Mouse (Mus musculus) CH12.LX (cell line): ENCODE measurements at regions not wholly inside any gene's neighbourhood (a gene's known extent, or its start where the extent isn't known, plus 50 kb on each side); places are given as distances from the start of the nearest gene placed in this dataset.

Experiments used
- CHD2 ChIP-seq: IDR thresholded peaks from 2 replicates; pipeline ENCODE4 v1.6.1; 2011; ENCODE audit warnings: low read length, improper control_type of control experiment
- CTCF ChIP-seq, 2 experiments: IDR thresholded peaks in 1 of 2; conservative IDR thresholded peaks in 1 of 2; 2 replicates each; pipeline ENCODE4 v1.5.1; 2011 to 2012; ENCODE audit warnings: low read depth in 2 of 2, low read length in 2 of 2, improper control_type of control experiment in 1 of 2, inconsistent platforms in 1 of 2, mild to moderate bottlenecking in 1 of 2, moderate library complexity in 1 of 2
- ELF1 ChIP-seq: IDR thresholded peaks from 2 replicates; pipeline ENCODE4 v1.6.1; 2014; ENCODE audit warnings: low read depth, mild to moderate bottlenecking, inconsistent platforms, low read length, improper control_type of control experiment
- EP300 ChIP-seq: IDR thresholded peaks from 2 replicates; pipeline ENCODE4 v1.6.1; 2011; ENCODE audit warnings: low read length, improper control_type of control experiment
- GABPA ChIP-seq: IDR thresholded peaks from 2 replicates; pipeline ENCODE4 v1.6.1; 2012; ENCODE audit warnings: low read depth, low read length, improper control_type of control experiment, inconsistent platforms; ENCODE audit not compliant: insufficient replicate concordance
- MAFK ChIP-seq: IDR thresholded peaks from 2 replicates; pipeline ENCODE4 v1.6.1; 2011; ENCODE audit warnings: low read length, improper control_type of control experiment; ENCODE audit not compliant: insufficient replicate concordance
- MAX ChIP-seq: IDR thresholded peaks from 2 replicates; pipeline ENCODE4 v1.6.1; 2011; ENCODE audit warnings: low read length, improper control_type of control experiment
- MEF2A ChIP-seq: IDR thresholded peaks from 2 replicates; pipeline ENCODE4 v1.6.1; 2014; ENCODE audit warnings: low read depth, mild to moderate bottlenecking, inconsistent platforms, low read length, improper control_type of control experiment, borderline replicate concordance
- NELFE ChIP-seq: IDR thresholded peaks from 2 replicates; pipeline ENCODE4 v1.6.1; 2011; ENCODE audit warnings: low read depth, low read length, improper control_type of control experiment
- NRF1 ChIP-seq: IDR thresholded peaks from 2 replicates; pipeline ENCODE4 v1.6.1; 2014; ENCODE audit warnings: low read depth, mild to moderate bottlenecking, inconsistent platforms, low read length, improper control_type of control experiment, moderate library complexity
- POLR2A ChIP-seq: IDR thresholded peaks from 2 replicates; pipeline ENCODE4 v1.6.1; 2011; ENCODE audit warnings: low read depth, mild to moderate bottlenecking, improper control_type of control experiment, low read length
- RAD21 ChIP-seq: IDR thresholded peaks from 2 replicates; pipeline ENCODE4 v1.6.1; 2011; ENCODE audit warnings: low read depth, mild to moderate bottlenecking, low read length, improper control_type of control experiment, moderate library complexity
- USF2 ChIP-seq: conservative IDR thresholded peaks from 2 replicates; pipeline ENCODE4 v1.6.1; 2011; ENCODE audit warnings: low read depth, low read length, improper control_type of control experiment
- ZNF384 ChIP-seq: IDR thresholded peaks from 2 replicates; pipeline ENCODE4 v1.6.1; 2012; ENCODE audit warnings: low read depth, low read length, improper control_type of control experiment, inconsistent platforms

GRCm38 (mm10) chr12:91965937-91966336 lies 117.0 kb upstream of the Sel1l start:
- TF ChIP-seq POLR2A (no peak), CHD2 (no peak), GABPA (no peak), USF2 (no peak), CTCF (conservative IDR thresholded peaks at IDR 0.05 in 1 of 2, IDR thresholded peaks at IDR 0.05 in 1 of 2; ENCODE audit: low read depth in 2 of 2, low read length in 2 of 2) (no peak), RAD21 (no peak), ELF1 (no peak), MAFK (no peak), ZNF384 (no peak), NRF1 (no peak), EP300 (no peak), MAX (no peak), MEF2A (no peak), NELFE (no peak)
